Mouse (Mus musculus): ENCODE data around the gene Aire. TPM values are rescaled to one million over a fixed set of nuclear protein-coding genes. Genes with fewer than 3 reads are reported as not detected.

Gene Aire
- polyA plus RNA-seq, 1 experiment from 2014 or later, result 1.5 TPM

DNA sequence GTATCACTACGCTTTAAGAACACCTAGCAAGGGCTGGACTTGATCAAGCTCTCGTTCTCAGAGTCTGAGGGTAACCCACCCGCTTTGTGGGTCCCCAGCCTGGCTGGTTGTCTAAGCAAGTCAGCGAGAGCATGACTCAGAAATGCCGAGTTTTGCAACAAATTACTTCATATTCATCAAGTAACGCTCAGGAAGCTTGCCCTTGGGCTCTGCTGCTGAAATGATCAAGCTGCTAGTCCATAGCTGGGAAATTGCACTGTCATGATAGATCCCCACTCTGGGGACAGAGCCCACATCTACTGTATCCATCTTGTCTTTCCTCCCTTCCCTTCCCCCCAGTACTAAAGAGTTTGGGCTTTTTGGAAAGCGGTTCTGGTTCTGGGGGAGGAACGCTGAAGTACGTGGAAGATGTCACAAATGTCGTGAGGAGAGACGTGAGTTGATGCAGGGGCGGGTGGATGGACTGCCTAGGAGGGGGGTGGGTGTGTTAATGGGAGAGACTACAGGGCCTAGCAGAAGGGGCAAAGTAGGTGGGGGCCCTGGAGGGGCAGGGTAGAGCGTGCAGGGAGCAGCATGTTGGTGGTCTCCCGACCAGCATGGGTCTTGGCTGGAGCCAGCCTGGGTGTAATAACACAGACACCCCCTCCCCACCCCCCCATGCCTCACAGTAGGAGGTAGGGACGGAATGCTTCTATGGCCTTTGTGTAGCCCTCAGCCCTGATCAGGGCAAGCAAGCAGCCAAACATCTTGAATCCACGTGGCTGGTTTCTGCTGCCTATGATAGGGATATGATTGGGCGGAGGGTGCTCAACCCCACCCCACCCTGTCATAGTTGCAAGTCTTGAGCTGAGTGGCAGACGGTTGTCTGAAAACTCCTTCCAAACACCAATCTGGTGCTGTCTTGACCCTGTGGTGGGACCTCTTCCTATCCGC lies 11.5 kb upstream of the Aire start:
- no peak overlapping the region for H3K4me3 ChIP-seq (ENCODE audit: low read depth, low read length)
- no peak for TF ChIP-seq CTCF (IDR thresholded peaks at IDR 0.05; ENCODE audit: low read depth)
- H3K36me3 ChIP-seq (ENCODE audit: insufficient read depth), result no peaks in the 10 kb centered on the region
- no peaks in the 10 kb centered on the region for H3K4me1 ChIP-seq (ENCODE audit: insufficient read depth)
- no peaks in the 10 kb centered on the region for H3K27me3 ChIP-seq (ENCODE audit: insufficient read depth, low read length)
- 42% methylated on average over 19 of the region's 19 CpGs for WGBS
- H3K9me3 ChIP-seq (ENCODE audit: low read depth, low read length), result no peaks in the 10 kb centered on the region
- peak overlapping the region; percentile 27; the same call in 1 of the 2 replicates for H3K4me2 ChIP-seq
- ATAC-seq (ENCODE audit: insufficient read depth) (peak; percentile 94), DNase-seq (peak; percentile 93)
- H3K9ac ChIP-seq, result no peak overlapping the region
- peak overlapping the region; percentile 60; the same call in 1 of the 2 replicates for H3K27ac ChIP-seq (ENCODE audit: low read depth)

- WGBS, result 51% methylated on average over 11 of the region's 11 CpGs
- DNase-seq (no peak), ATAC-seq (ENCODE audit: insufficient read depth) (no peak)
- H3K4me1 ChIP-seq (ENCODE audit: insufficient read depth), result no peaks in the 10 kb centered on the region
- no peaks in the 10 kb centered on the region for H3K27me3 ChIP-seq (ENCODE audit: insufficient read depth, low read length)
- no peak overlapping the region for H3K27ac ChIP-seq (ENCODE audit: low read depth)
- no peaks in the 10 kb centered on the region for H3K36me3 ChIP-seq (ENCODE audit: insufficient read depth)
- no peak for TF ChIP-seq CTCF (IDR thresholded peaks at IDR 0.05; ENCODE audit: low read depth)
- no peak overlapping the region for H3K4me3 ChIP-seq (ENCODE audit: low read depth, low read length)
- no peaks in the 10 kb centered on the region for H3K9me3 ChIP-seq (ENCODE audit: low read depth, low read length)
- H3K9ac ChIP-seq, result no peak overlapping the region
- H3K4me2 ChIP-seq, result no peak overlapping the region
Measured at GRCm38 (mm10) chr10:78049519-78050035, 6.2 kb upstream of the Aire start.

DNA sequence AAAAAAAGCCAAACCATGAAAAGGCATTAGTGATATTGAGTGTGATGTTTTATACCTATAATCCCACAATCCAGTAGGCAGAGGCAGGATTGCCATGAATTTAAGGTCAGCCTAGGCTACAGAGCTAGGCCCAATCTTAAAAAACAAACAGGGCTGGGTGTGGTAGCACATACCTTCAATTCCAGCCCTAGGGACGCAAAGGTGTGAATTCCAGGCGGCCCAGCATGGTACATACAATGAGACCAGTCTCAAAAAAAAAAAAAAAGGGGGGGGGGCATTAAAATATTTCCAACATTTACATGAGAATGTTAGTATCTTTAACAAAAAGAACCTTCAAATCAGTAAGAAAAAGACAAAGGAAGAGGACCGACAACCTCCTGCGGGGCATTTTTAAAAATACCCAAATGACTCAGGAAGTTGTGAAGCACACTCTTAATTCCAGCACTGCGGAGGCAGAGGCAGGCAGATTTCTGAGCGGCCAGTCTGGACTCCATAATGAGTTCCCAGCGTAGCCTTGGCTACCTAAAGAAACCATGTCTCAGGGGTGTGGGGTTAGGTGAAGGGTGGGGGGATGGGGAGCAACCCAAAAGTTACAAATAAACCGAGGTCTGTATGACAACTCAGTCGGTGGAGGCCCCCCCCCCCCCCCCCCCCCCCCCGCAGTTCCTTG lies 4.8 kb upstream of the Aire start:
- no peak overlapping the region for H3K4me3 ChIP-seq (ENCODE audit: low read depth, low read length)
- H3K36me3 ChIP-seq (ENCODE audit: insufficient read depth), result no peaks in the 10 kb centered on the region
- no peak overlapping the region for H3K9ac ChIP-seq
- DNase-seq, result no peak
- H3K4me1 ChIP-seq (ENCODE audit: insufficient read depth), result 0 out of 2 replicates have a peak, but pooled peaks cover 2% of the 10 kb centered on the region
- H3K4me2 ChIP-seq, result no peak overlapping the region
- H3K27me3 ChIP-seq (ENCODE audit: insufficient read depth, low read length), result 0 out of 2 replicates have a peak, but pooled peaks cover under 1% of the 10 kb centered on the region
- no peak overlapping the region for H3K27ac ChIP-seq (ENCODE audit: low read depth)
- 80% methylated on average over 9 of the region's 10 CpGs for WGBS
- no peaks in the 10 kb centered on the region for H3K9me3 ChIP-seq (ENCODE audit: low read depth, low read length)
- ATAC-seq (ENCODE audit: insufficient read depth), result no peak
- no peak for TF ChIP-seq CTCF (IDR thresholded peaks at IDR 0.05; ENCODE audit: low read depth)

- ATAC-seq (ENCODE audit: insufficient read depth) (no peak), DNase-seq (no peak)
- Histone ChIP-seq H3K27ac (ENCODE audit: low read depth) (no peak overlapping the region), H3K4me1 (ENCODE audit: insufficient read depth) (0 out of 2 replicates have a peak, but pooled peaks cover 2% of the 10 kb centered on the region), H3K36me3 (ENCODE audit: insufficient read depth) (no peaks in the 10 kb centered on the region), H3K9me3 (ENCODE audit: low read depth, low read length) (no peaks in the 10 kb centered on the region), H3K9ac (no peak overlapping the region), H3K27me3 (ENCODE audit: insufficient read depth, low read length) (peaks cover 5% of the 10 kb centered on the region; the same call in 1 of the 2 replicates), H3K4me3 (ENCODE audit: low read depth, low read length) (no peak overlapping the region), H3K4me2 (no peak overlapping the region)
- no peak for TF ChIP-seq CTCF (IDR thresholded peaks at IDR 0.05; ENCODE audit: low read depth)
- 80% methylated on average over 4 of the region's 4 CpGs for WGBS
Measured at GRCm38 (mm10) chr10:78046388-78046787, 3.0 kb upstream of the Aire start.

GRCm38 (mm10) chr10:78044531-78044930 lies 1.1 kb upstream of the Aire start:
- no peak overlapping the region for H3K9ac ChIP-seq
- 0 out of 2 replicates have a peak, but pooled peaks cover 2% of the 10 kb centered on the region for H3K4me1 ChIP-seq (ENCODE audit: insufficient read depth)
- peaks cover 5% of the 10 kb centered on the region; the same call in 1 of the 2 replicates for H3K27me3 ChIP-seq (ENCODE audit: insufficient read depth, low read length)
- WGBS, result 61% methylated on average over 1 of the region's 1 CpGs
- DNase-seq (no peak), ATAC-seq (ENCODE audit: insufficient read depth) (no peak)
- H3K9me3 ChIP-seq (ENCODE audit: low read depth, low read length), result no peaks in the 10 kb centered on the region
- H3K4me3 ChIP-seq (ENCODE audit: low read depth, low read length), result no peak overlapping the region
- H3K27ac ChIP-seq (ENCODE audit: low read depth), result no peak overlapping the region
- no peaks in the 10 kb centered on the region for H3K36me3 ChIP-seq (ENCODE audit: insufficient read depth)
- H3K4me2 ChIP-seq, result no peak overlapping the region
- no peak for TF ChIP-seq CTCF (IDR thresholded peaks at IDR 0.05; ENCODE audit: low read depth)

- no peak overlapping the region for H3K27ac ChIP-seq (ENCODE audit: low read depth)
- WGBS, result 52% methylated on average over 14 of the region's 14 CpGs
Measured at GRCm38 (mm10) chr10:78042697-78043405, 559 bp downstream of the Aire start.

More at GRCm38 (mm10) chr10:78042697-78043405, 559 bp downstream of the Aire start:
- TF ChIP-seq CTCF (IDR thresholded peaks at IDR 0.05; ENCODE audit: low read depth), result no peak
- peak overlapping the region; percentile 11; the same call in 1 of the 2 replicates for H3K4me3 ChIP-seq (ENCODE audit: low read depth, low read length)
- no peak overlapping the region for H3K9ac ChIP-seq
- peak overlapping the region; percentile 52 for H3K4me2 ChIP-seq
- 0 out of 2 replicates have a peak, but pooled peaks cover 2% of the 10 kb centered on the region for H3K4me1 ChIP-seq (ENCODE audit: insufficient read depth)
- no peaks in the 10 kb centered on the region for H3K36me3 ChIP-seq (ENCODE audit: insufficient read depth)
- no peaks in the 10 kb centered on the region for H3K9me3 ChIP-seq (ENCODE audit: low read depth, low read length)
- ATAC-seq (ENCODE audit: insufficient read depth) (peak; percentile 42; the same call in 1 of the 2 replicates), DNase-seq (no peak)
- H3K27me3 ChIP-seq (ENCODE audit: insufficient read depth, low read length), result peaks cover 5% of the 10 kb centered on the region; the same call in 1 of the 2 replicates
